Mouse (Mus musculus) stomach, embryonic 14.5 days (tissue): ENCODE data around the gene Tex36. TPM values are rescaled to one million over a fixed set of nuclear protein-coding genes. Genes with fewer than 3 reads are reported as not detected.
A peak's percentile ranks its signal among the peaks of the same experiment; 100 is the strongest.

Experiments
- ATAC-seq: fragments of 200-750 bp; cut with Nextera tagmentation; 2 replicates; pipeline ENCODE4 v1.8.0; 2017; ENCODE audit warnings: low read depth, moderate TSS enrichment; ENCODE audit not compliant: insufficient number of reproducible peaks, insufficient read depth, low FRiP score
- H3K27ac ChIP-seq: fragments of 300-500 bp; sonication (generic); 2 replicates; pipeline ENCODE4 v1.5.1; 2014; ENCODE audit warnings: mild to moderate bottlenecking, low read length, moderate library complexity, mixed read lengths
- H3K27me3 ChIP-seq: fragments of 300-500 bp; sonication (generic); 2 replicates; pipeline ENCODE4 v1.6.1; 2014; ENCODE audit warnings: low read length, control low read depth, mixed read lengths; ENCODE audit not compliant: control insufficient read depth, insufficient read depth
- H3K36me3 ChIP-seq: fragments of 300-500 bp; sonication (generic); 2 replicates; pipeline ENCODE4 v1.6.1; 2014; ENCODE audit warnings: mild to moderate bottlenecking, control low read depth, low read length, moderate library complexity, mixed read lengths; ENCODE audit not compliant: control insufficient read depth, insufficient read depth
- H3K4me1 ChIP-seq: fragments of 300-500 bp; sonication (generic); 2 replicates; pipeline ENCODE4 v1.6.1; 2014; ENCODE audit warnings: low read length, control low read depth, mixed read lengths; ENCODE audit not compliant: control insufficient read depth, insufficient read depth
- H3K4me2 ChIP-seq: fragments of 300-500 bp; sonication (generic); replicated peaks from 2 replicates; pipeline ENCODE4 v1.6.1; 2014; ENCODE audit warnings: low read depth, low read length, control low read depth
- H3K4me3 ChIP-seq: fragments of 300-500 bp; sonication (generic); 2 replicates; pipeline ENCODE4 v1.5.1; 2014; ENCODE audit warnings: low read depth, low read length, control low read depth
- H3K9ac ChIP-seq: fragments of 300-500 bp; sonication (generic); replicated peaks from 2 replicates; pipeline ENCODE4 v1.6.1; 2014; ENCODE audit warnings: low read depth, mild to moderate bottlenecking, control low read depth, low read length, moderate library complexity, mixed read lengths
- H3K9me3 ChIP-seq: fragments of 300-500 bp; sonication (generic); 2 replicates; pipeline ENCODE4 v1.6.1; 2016; ENCODE audit warnings: low read depth, low read length, control low read depth; ENCODE audit not compliant: control insufficient read depth
- WGBS: fragments of 180-500 bp; shearing (Covaris S2); extraction: QIAGEN DNeasy Blood & Tissue Kit; methylation state at CpG from one replicate; pipeline ENCODE4 v1.1.7; 2014; 5-methylcytosine and 5-hydroxymethylcytosine counted together
- polyA plus RNA-seq: library from polyadenylated mRNA; unstranded; fragments of >200 nt; fragmentation: Nextera tagmentation; extraction: Ambion mirVana; gene quantifications from 2 replicates; pipeline ENCODE4 v1.2.1, GENCODE M21; 2014

Tex36 gene
- polyA plus RNA-seq, 1 experiment from 2014 or later = not detected

DNA sequence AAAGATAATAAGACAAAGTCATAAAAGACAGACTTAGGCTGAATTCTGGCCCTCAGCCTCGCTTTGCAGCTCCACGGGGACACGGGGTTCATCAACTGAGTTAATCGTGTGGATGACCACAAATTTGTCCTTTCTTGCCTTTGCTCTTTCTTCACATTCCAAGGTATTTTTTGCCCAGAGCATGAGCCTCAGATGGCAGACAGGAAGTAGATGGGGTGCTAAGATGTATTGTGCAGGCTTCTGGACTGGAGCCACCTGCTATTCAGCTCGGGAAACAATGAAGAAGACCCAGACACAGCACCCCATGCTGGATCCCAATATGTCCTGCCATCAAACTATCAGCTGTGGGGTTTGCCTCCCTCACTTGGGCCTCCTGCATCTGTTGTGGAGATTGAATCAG, 5.4 kb upstream of the Tex36 start:
- Histone ChIP-seq H3K4me1 (0 out of 2 replicates have a peak, but pooled peaks cover 3% of the 10 kb centered on the region), H3K27ac (no peak overlapping the region), H3K4me3 (no peak overlapping the region), H3K4me2 (no peak overlapping the region), H3K9ac (no peak overlapping the region), H3K27me3 (no peaks in the 10 kb centered on the region), H3K36me3 (no peaks in the 10 kb centered on the region), H3K9me3 (no peaks in the 10 kb centered on the region)
- ATAC-seq = no peak
- 85% methylated on average over 5 of the region's 5 CpGs for WGBS

GRCm38 (mm10) chr7:133604427-133605081, 2.6 kb upstream of the Tex36 start:
- H3K9me3 ChIP-seq = no peaks in the 10 kb centered on the region
- 0 out of 2 replicates have a peak overlapping the region, but pooled peaks have one; percentile 14 for H3K4me2 ChIP-seq
- no peak overlapping the region for H3K27ac ChIP-seq
- no peak overlapping the region for H3K9ac ChIP-seq
- H3K36me3 ChIP-seq = no peaks in the 10 kb centered on the region
- 0 out of 2 replicates have a peak, but pooled peaks cover 3% of the 10 kb centered on the region for H3K4me1 ChIP-seq
- no peaks in the 10 kb centered on the region for H3K27me3 ChIP-seq
- 60% methylated on average over 13 of the region's 13 CpGs for WGBS
- H3K4me3 ChIP-seq = no peak overlapping the region
- no peak for ATAC-seq

DNA sequence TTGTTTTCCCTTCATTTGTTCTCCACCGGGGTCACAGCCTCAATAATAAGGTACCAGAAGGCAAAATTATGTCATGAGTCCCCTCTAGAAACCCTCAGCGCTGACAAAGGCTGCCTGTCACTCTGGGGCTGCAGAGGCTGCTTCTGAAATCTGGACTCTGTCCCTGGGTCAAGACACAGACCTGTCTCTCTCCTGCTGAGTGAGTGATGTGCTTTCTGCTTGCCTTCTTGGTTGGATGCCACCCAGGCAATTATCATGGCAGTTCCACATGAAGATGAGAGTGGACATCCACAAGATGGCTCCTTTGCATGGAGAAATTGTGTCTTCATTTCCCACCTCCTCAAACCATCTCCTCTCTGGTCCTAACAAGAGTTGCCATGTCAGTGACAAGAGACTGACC, 1.2 kb upstream of the Tex36 start:
- Histone ChIP-seq H3K4me2 (no peak overlapping the region), H3K27ac (no peak overlapping the region), H3K4me1 (0 out of 2 replicates have a peak, but pooled peaks cover 3% of the 10 kb centered on the region), H3K4me3 (no peak overlapping the region), H3K9ac (no peak overlapping the region), H3K36me3 (no peaks in the 10 kb centered on the region), H3K9me3 (no peaks in the 10 kb centered on the region), H3K27me3 (no peaks in the 10 kb centered on the region)
- no peak for ATAC-seq
- 81% methylated on average over 2 of the region's 2 CpGs for WGBS

GRCm38 (mm10) chr7:133600558-133600957, 1.4 kb downstream of the Tex36 start:
- Histone ChIP-seq H3K27ac (no peak overlapping the region), H3K4me3 (no peak overlapping the region), H3K27me3 (no peaks in the 10 kb centered on the region), H3K9ac (no peak overlapping the region), H3K4me2 (no peak overlapping the region), H3K9me3 (no peaks in the 10 kb centered on the region), H3K4me1 (0 out of 2 replicates have a peak, but pooled peaks cover 3% of the 10 kb centered on the region), H3K36me3 (no peaks in the 10 kb centered on the region)
- ATAC-seq = no peak
- WGBS = 59% methylated on average over 1 of the region's 1 CpGs

GRCm38 (mm10) chr7:133591750-133592149, 10.2 kb downstream of the Tex36 start:
- H3K4me2 ChIP-seq = no peak overlapping the region
- no peaks in the 10 kb centered on the region for H3K9me3 ChIP-seq
- no peak for ATAC-seq
- no peaks in the 10 kb centered on the region for H3K36me3 ChIP-seq
- H3K4me1 ChIP-seq = no peaks in the 10 kb centered on the region
- no peaks in the 10 kb centered on the region for H3K27me3 ChIP-seq
- no peak overlapping the region for H3K27ac ChIP-seq
- 72% methylated on average over 1 of the region's 1 CpGs for WGBS
- no peak overlapping the region for H3K4me3 ChIP-seq
- H3K9ac ChIP-seq = no peak overlapping the region

- Histone ChIP-seq H3K4me1 (no peaks in the 10 kb centered on the region), H3K27ac (no peak overlapping the region), H3K36me3 (no peaks in the 10 kb centered on the region), H3K9me3 (no peaks in the 10 kb centered on the region), H3K27me3 (no peaks in the 10 kb centered on the region), H3K4me3 (no peak overlapping the region), H3K4me2 (no peak overlapping the region), H3K9ac (no peak overlapping the region)
- no peak for ATAC-seq
- 77% methylated on average over 6 of the region's 6 CpGs for WGBS
Observed at GRCm38 (mm10) chr7:133583216-133583615, 18.7 kb downstream of the Tex36 start.

- no peak overlapping the region for H3K4me2 ChIP-seq
- H3K27ac ChIP-seq = no peak overlapping the region
- WGBS = 87% methylated on average over 4 of the region's 4 CpGs
- H3K27me3 ChIP-seq = no peaks in the 10 kb centered on the region
- no peaks in the 10 kb centered on the region for H3K4me1 ChIP-seq
- H3K4me3 ChIP-seq = no peak overlapping the region
- no peak for ATAC-seq
- no peaks in the 10 kb centered on the region for H3K9me3 ChIP-seq
- no peaks in the 10 kb centered on the region for H3K36me3 ChIP-seq
- no peak overlapping the region for H3K9ac ChIP-seq
Observed at GRCm38 (mm10) chr7:133580296-133580640, 21.7 kb downstream of the Tex36 start.

DNA sequence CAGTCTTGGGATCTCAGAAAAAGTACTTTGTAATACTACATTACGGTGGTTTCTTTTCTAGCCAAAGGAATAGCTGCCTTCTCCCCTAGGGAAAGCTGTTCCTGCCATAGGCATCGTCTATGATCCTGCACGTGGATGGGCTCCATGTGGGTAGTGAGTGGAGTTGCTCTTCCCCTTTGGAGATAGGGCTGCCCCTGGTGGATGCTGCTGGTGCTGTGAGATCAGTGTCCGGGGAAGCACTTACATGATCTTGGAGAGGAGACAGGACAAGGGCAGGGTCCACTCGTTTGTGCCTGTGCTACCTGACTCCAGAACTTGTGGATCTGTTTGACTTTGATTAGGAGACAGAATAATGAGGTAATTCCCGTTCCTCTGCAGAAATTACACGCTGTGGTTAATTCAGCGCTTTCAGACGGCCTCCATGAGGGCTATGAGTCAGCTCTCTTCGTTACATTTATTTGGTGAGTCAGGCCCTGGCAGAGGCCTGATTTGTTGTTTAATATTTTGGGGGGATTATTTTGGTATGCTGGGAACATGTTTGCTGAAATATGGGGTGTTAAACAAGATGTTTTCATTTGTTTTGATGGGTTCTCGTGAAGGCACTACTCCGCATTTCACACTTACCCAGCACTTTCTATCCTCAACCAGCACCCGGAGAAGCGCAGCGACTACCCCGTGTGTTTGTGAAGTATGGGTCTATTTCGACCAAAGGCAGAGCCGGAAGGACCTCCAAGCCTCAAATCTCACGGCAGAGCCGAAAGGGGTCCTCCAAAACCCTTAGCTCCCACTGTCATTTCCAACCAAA, 22.3 kb downstream of the Tex36 start:
- Histone ChIP-seq H3K9ac (no peak overlapping the region), H3K9me3 (no peaks in the 10 kb centered on the region), H3K4me1 (no peaks in the 10 kb centered on the region), H3K27ac (no peak overlapping the region), H3K36me3 (no peaks in the 10 kb centered on the region), H3K4me2 (no peak overlapping the region), H3K4me3 (no peak overlapping the region), H3K27me3 (no peaks in the 10 kb centered on the region)
- 83% methylated on average over 20 of the region's 20 CpGs for WGBS
- ATAC-seq = no peak
